Mouse (Mus musculus): ENCODE results near the gene Tcaim. TPM values are rescaled to one million over a fixed set of nuclear protein-coding genes. Genes with fewer than 3 reads are reported as not detected.
"Not testable (repeated sequence)": the region's sequence is repeated elsewhere in the genome, so short reads cannot be mapped to it uniquely, and the experiment has no call there.

Tcaim gene
- total and polyA plus RNA-seq, 3 experiments = 4.4 to 12.3 (median 4.5) TPM

DNA sequence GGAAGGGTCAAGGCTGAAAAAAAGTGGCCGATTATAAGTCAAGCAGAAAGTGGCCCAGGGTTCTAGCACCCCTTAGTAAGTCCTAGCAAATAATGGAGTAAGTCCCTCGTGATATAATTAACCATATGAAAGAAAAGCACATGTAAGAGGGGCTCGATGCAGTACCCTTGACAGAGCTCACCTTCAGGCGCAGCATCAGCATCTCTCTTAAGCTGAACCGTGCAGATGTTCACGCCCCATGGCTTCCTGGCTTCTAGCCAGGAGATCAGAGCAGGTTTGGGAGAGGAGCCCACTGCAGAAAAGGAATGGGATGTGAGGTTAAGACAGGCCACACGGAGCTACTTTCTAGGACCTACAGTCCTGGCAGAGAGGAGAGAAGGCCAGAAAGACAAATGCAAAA lies 49.2 kb downstream of the Tcaim start:
- TF ChIP-seq POLR2AphosphoS2 (IDR thresholded peaks at IDR 0.05; ENCODE audit: low read depth, low read length) (no peak), KAT2A (IDR thresholded peaks at IDR 0.05; ENCODE audit: insufficient replicate concordance, low read length) (no peak), NELFE (IDR thresholded peaks at IDR 0.05; ENCODE audit: low read depth, low read length) (no peak), GABPA (IDR thresholded peaks at IDR 0.05; ENCODE audit: insufficient replicate concordance, low read depth, low read length) (no peak), HCFC1 (IDR thresholded peaks at IDR 0.05; ENCODE audit: low read depth, low read length) (no peak), JUN (IDR thresholded peaks at IDR 0.05; ENCODE audit: insufficient read depth, low read depth, low read length) (no peak), RCOR1 (conservative IDR thresholded peaks at IDR 0.05; ENCODE audit: low read depth, low read length) (no peak), JUND (conservative IDR thresholded peaks at IDR 0.05; ENCODE audit: low read depth, low read length) (no peak), E2F4 (IDR thresholded peaks at IDR 0.05; ENCODE audit: insufficient replicate concordance, low read depth, low read length) (no peak), MEF2A (IDR thresholded peaks at IDR 0.05; ENCODE audit: borderline replicate concordance, low read depth, low read length) (no peak), ZNF384 (IDR thresholded peaks at IDR 0.05; ENCODE audit: low read depth, low read length) (no peak), TCF12 (IDR thresholded peaks at IDR 0.05; ENCODE audit: low read depth, low read length) (no peak), SMC3 (IDR thresholded peaks at IDR 0.05; ENCODE audit: low read depth, low read length) (no peak), MXI1 (IDR thresholded peaks at IDR 0.05; ENCODE audit: low read depth, low read length) (no peak), EP300 (IDR thresholded peaks at IDR 0.05; ENCODE audit: low read length) (no peak), MYC (IDR thresholded peaks at IDR 0.05; ENCODE audit: low read depth, low read length) (no peak), IRF4 (IDR thresholded peaks at IDR 0.05; ENCODE audit: low read depth, low read length) (no peak)
- H3K27ac ChIP-seq (ENCODE audit: insufficient read depth, low read depth) = no peak overlapping the region
- no peak overlapping the region for H3K9ac ChIP-seq (ENCODE audit: insufficient read depth, low read depth)
- H3K4me3 ChIP-seq (replicated peaks in 1 of 3; ENCODE audit: low read depth in 2 of 3, low read length in 2 of 3, poor library complexity in 1 of 3) = no peak overlapping the region
- peaks cover 33% of the 10 kb centered on the region for H3K9me3 ChIP-seq (replicated peaks; ENCODE audit: low read length)
- no peak overlapping the region for H3K4me2 ChIP-seq (ENCODE audit: insufficient read depth, low read depth, poor library complexity, severe bottlenecking)
- 0 out of 2 replicates have a peak, but pooled peaks cover 2% of the 10 kb centered on the region for H3K79me2 ChIP-seq (replicated peaks; ENCODE audit: control insufficient read depth, extremely low read depth, insufficient read depth, poor library complexity, severe bottlenecking)
- in situ Hi-C loops (cut with MboI; ENCODE audit: low pct_ligation_motif_present, low pct_unique_long_range_greater_than_20kb, low sequenced_read_pairs) (no loop called here), dilution Hi-C loops (cut with MboI; ENCODE audit: extremely low pct_ligation_motif_present, extremely low pct_unique_long_range_greater_than_20kb, low sequenced_read_pairs) (no loop called here)
- DNase-seq (ENCODE audit: extremely low read depth) = no peak
- peaks cover 62 to 91% of the 10 kb centered on the region in 2 experiments for H3K36me3 ChIP-seq (replicated peaks in 1 of 2; ENCODE audit: control insufficient read depth in 1 of 2, insufficient read depth in 1 of 2, low read length in 1 of 2)
- H3K27me3 ChIP-seq (replicated peaks) = no peaks in the 10 kb centered on the region
- H3K4me1 ChIP-seq (ENCODE audit: control insufficient read depth in 1 of 2, insufficient read depth in 2 of 2) = no peaks in the 10 kb centered on the region

DNA sequence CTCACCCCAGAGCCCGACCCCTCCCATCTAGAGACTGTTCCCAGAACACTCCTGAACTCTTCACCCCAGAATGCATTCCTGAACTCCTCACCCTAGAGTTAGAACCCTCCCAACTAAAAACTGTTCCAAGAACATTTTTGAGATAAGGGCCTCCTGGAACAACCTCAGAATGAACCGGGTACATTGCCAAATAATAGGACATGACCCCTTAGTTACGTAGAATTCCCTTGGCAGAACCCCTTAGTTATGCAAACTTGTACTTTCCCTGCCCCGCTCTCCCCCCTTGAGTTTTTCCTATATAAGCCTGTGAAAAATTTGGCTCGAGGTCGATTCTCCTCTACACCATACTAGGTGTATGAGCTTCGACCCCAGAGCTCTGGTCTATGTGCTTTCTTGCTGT lies 49.8 kb downstream of the Tcaim start:
- DNase-seq (ENCODE audit: extremely low read depth); H3K79me2 ChIP-seq (replicated peaks; ENCODE audit: control insufficient read depth, extremely low read depth, insufficient read depth, poor library complexity, severe bottlenecking); H3K27me3 ChIP-seq (replicated peaks); H3K4me3 ChIP-seq (replicated peaks in 1 of 3; ENCODE audit: low read depth in 2 of 3, low read length in 2 of 3, poor library complexity in 1 of 3); H3K27ac ChIP-seq (ENCODE audit: insufficient read depth, low read depth); H3K4me1 ChIP-seq (ENCODE audit: control insufficient read depth in 1 of 2, insufficient read depth in 2 of 2); H3K9ac ChIP-seq (ENCODE audit: insufficient read depth, low read depth); H3K4me2 ChIP-seq (ENCODE audit: insufficient read depth, low read depth, poor library complexity, severe bottlenecking); dilution Hi-C loops (cut with MboI; ENCODE audit: extremely low pct_ligation_motif_present, extremely low pct_unique_long_range_greater_than_20kb, low sequenced_read_pairs); in situ Hi-C loops (cut with MboI; ENCODE audit: low pct_ligation_motif_present, low pct_unique_long_range_greater_than_20kb, low sequenced_read_pairs): not testable (repeated sequence)
- peaks cover 39% of the 10 kb centered on the region for H3K9me3 ChIP-seq (replicated peaks; ENCODE audit: low read length)
- H3K36me3 ChIP-seq (replicated peaks in 1 of 2; ENCODE audit: control insufficient read depth in 1 of 2, insufficient read depth in 1 of 2, low read length in 1 of 2) = peaks cover 69 to 92% of the 10 kb centered on the region in 2 experiments
